Mouse (Mus musculus): Measurements from ENCODE around the gene Zfp839.

DNA sequence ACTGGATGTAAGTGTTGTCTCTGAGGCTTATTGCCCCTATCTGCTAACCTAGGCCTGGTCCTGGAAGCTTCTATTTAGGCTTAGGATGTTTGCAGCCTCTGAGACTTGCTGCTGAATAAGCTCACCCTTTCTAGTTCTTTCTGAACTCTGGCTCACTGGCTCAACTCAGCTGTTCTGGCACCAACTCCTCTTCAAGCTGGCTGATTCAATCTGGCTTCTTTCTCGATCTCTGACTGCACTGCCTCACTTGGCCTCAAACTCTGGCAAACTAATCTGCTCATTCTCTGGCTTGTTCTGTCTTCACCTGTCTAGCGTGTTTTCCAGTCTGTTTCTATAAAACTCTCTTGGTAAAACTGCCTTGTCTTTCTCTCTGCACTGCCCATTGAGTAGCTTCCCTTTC lies 25.3 kb downstream of the Zfp839 start:
- TF ChIP-seq CHD2 (IDR thresholded peaks at IDR 0.05; ENCODE audit: low read length), result no peak
- TF ChIP-seq MAX (IDR thresholded peaks at IDR 0.05; ENCODE audit: low read length), result no peak
- TF ChIP-seq GABPA (IDR thresholded peaks at IDR 0.05; ENCODE audit: low read depth, low read length), result no peak
- TF ChIP-seq POLR2A (IDR thresholded peaks at IDR 0.05; ENCODE audit: control insufficient read depth in 1 of 2, insufficient read depth in 1 of 2, low read depth in 1 of 2, low read length in 2 of 2, poor library complexity in 1 of 2), result no peak
- TF ChIP-seq GATA1 (IDR thresholded peaks at IDR 0.05; ENCODE audit: low read depth, low read length), result no peak
- TF ChIP-seq CTCF (IDR thresholded peaks at IDR 0.05 in 2 of 3, conservative IDR thresholded peaks at IDR 0.05 in 1 of 3; ENCODE audit: control insufficient read depth in 1 of 3, insufficient read depth in 1 of 3, low read depth in 2 of 3, low read length in 3 of 3, poor library complexity in 1 of 3, severe bottlenecking in 1 of 3), result no peak
- no peak for TF ChIP-seq SMC3 (IDR thresholded peaks at IDR 0.05; ENCODE audit: low read depth, low read length)
